Mouse (Mus musculus) midbrain, embryonic 11.5 days (tissue): ENCODE measurements around the gene Cbx5. TPM values are rescaled to one million over a fixed set of nuclear protein-coding genes. Genes with fewer than 3 reads are reported as not detected.
"Not testable (repeated sequence)": the region's sequence is repeated elsewhere in the genome, so short reads cannot be mapped to it uniquely, and the experiment has no call there.

Experiments
- ATAC-seq: fragments of 200-750 bp; cut with Nextera tagmentation; 2 replicates; pipeline ENCODE4 v1.8.0; 2017; ENCODE audit warnings: moderate TSS enrichment, moderate library complexity; ENCODE audit not compliant: low FRiP score
- DNase-seq: peaks from one replicate; pipeline ENCODE4 v3.0.0; 2015; ENCODE audit warnings: low spot score; ENCODE audit errors: missing footprints
- H3K27ac ChIP-seq: fragments of 300-500 bp; sonication (generic); 2 replicates; pipeline ENCODE4 v1.5.1; 2014; ENCODE audit warnings: low read depth, low read length
- H3K27me3 ChIP-seq: fragments of 300-500 bp; sonication (generic); 2 replicates; pipeline ENCODE4 v1.6.1; 2014; ENCODE audit warnings: mild to moderate bottlenecking, low read length, moderate library complexity, mixed read lengths; ENCODE audit not compliant: control insufficient read depth, insufficient read depth
- H3K36me3 ChIP-seq: fragments of 300-500 bp; sonication (generic); 2 replicates; pipeline ENCODE4 v1.6.1; 2014; ENCODE audit warnings: mild to moderate bottlenecking, low read length, moderate library complexity, mixed read lengths; ENCODE audit not compliant: control insufficient read depth, insufficient read depth
- H3K4me1 ChIP-seq: fragments of 300-500 bp; sonication (generic); 2 replicates; pipeline ENCODE4 v1.6.1; 2014; ENCODE audit warnings: low read length; ENCODE audit not compliant: control insufficient read depth, insufficient read depth
- H3K4me2 ChIP-seq: fragments of 300-500 bp; sonication (generic); 2 replicates; pipeline ENCODE4 v1.6.1; 2014; ENCODE audit warnings: mild to moderate bottlenecking, moderate library complexity
- H3K4me3 ChIP-seq: fragments of 300-500 bp; sonication (generic); 2 replicates; pipeline ENCODE4 v1.5.1; 2014; ENCODE audit warnings: low read depth, low read length
- H3K9ac ChIP-seq: fragments of 300-500 bp; sonication (generic); 2 replicates; pipeline ENCODE4 v1.6.1; 2014; ENCODE audit warnings: low read length
- H3K9me3 ChIP-seq: fragments of 300-500 bp; sonication (generic); 2 replicates; pipeline ENCODE4 v1.6.1; 2016; ENCODE audit warnings: low read length; ENCODE audit not compliant: control insufficient read depth
- WGBS: fragments of 180-500 bp; shearing (Covaris S2); extraction: QIAGEN DNeasy Blood & Tissue Kit; methylation state at CpG from one replicate; pipeline ENCODE4 v1.1.7; 2014; 5-methylcytosine and 5-hydroxymethylcytosine counted together
- polyA plus RNA-seq: library from polyadenylated mRNA; unstranded; fragments of >200 nt; fragmentation: Nextera tagmentation; extraction: Ambion mirVana; gene quantifications from 2 replicates; pipeline ENCODE4 v1.2.1, GENCODE M21; 2014

Gene Cbx5
- polyA plus RNA-seq: 206 and 218 TPM in 2 replicates

DNA sequence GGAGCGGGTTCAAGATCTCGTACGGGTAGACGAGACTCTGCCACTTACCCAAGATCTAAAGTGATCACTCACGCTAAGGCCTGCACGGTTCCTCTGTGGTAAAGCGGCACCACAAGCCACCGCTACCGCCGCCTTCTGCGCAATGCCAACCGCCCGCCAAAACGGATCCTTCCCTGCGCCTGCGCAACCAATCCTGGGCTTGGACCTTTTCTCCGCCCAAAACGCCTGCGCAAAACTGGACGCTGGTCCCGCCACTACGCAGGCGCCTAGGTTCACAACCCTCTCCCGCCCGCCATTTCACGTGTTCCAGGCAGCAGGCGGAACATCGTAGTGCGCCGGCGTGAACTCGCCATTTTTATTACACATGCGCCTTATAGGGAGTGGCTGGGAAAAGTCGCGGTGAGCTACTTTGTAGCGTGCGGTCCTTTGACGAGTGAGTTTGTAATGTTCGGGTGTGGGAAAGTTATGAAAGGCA lies at the start of gene Cbx5:
Gene Cbx5, minus strand, starts transcription at position 132 of the 475 bp plus-strand sequence.
- peak within 1 kb of the TSS; percentile 90 for H3K27ac ChIP-seq
- under 1% methylated on average over 39 of the region's 39 CpGs for WGBS
- peak within 1 kb of the TSS; percentile 78 for H3K9ac ChIP-seq
- peak within 1 kb of the TSS; percentile 81 for H3K4me2 ChIP-seq
- ATAC-seq (peak; percentile 93), DNase-seq (peak; percentile 99)
- H3K4me3 ChIP-seq: peak within 1 kb of the TSS; percentile 52
- H3K36me3 ChIP-seq: peaks cover 21% of the 10 kb centered on the region
- no peaks in the 10 kb centered on the region for H3K9me3 ChIP-seq
- no peaks in the 10 kb centered on the region for H3K27me3 ChIP-seq
- H3K4me1 ChIP-seq: peaks cover 23% of the 10 kb centered on the region

DNA sequence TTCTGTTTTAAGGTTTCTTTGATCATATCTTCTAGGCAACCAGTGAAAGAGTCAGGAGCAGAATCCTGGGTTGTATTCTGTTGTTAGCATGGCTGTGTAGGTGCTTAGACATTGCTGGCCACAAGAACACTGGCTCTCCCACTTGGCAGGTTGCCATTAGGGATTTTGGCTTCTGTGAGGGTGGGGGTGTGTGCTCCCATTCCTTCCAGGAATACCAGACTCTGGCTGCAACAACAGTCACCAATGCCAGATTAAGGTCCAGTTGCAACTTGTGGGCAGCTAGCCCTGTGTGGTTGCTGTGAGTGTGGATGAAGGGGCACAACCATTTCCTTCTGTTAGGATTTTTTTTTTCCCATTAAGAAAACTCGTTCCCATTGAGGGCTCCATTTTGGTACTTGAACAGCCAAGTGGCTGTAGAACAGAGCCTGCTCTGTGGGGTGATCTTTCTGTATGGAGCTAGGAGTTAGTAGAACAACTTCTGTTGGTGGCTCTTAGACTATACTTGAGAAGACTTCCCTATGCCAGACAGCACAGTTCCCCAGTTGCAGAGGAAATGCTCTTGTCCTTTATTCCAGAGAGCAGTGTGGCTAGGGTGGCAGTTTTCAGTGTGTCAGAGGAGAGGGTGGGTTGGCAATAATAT lies 46.3 kb upstream of the Cbx5 start:
- H3K36me3 ChIP-seq: no peaks in the 10 kb centered on the region
- WGBS: 94% methylated on average over 1 of the region's 1 CpGs

DNA sequence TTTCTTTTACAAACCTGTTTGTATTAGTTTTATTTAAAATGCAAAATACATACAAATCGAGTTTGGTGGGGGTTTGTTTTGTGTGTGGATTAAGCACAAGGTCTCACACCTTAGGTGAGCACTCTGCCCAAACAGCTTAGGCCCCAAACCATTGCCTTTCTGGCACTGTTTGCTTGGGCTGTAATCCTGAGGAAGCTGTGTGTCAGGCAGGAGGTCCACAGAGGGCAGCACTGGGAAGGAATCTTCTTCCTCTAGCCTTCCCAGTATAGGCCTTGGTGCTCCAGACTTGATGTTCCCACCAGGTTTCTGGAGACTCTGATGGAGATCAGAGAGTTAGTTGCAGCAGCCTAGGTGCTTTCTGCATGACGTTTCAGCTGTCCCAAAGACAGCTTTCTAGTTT lies 45.0 kb upstream of the Cbx5 start:
- H3K4me3 ChIP-seq: no peak overlapping the region
- H3K9me3 ChIP-seq: no peaks in the 10 kb centered on the region
- WGBS: 41% methylated on average over 2 of the region's 2 CpGs
- no peaks in the 10 kb centered on the region for H3K36me3 ChIP-seq
- no peak overlapping the region for H3K4me2 ChIP-seq
- H3K27me3 ChIP-seq: no peaks in the 10 kb centered on the region
- no peak for ATAC-seq
- DNase-seq: no peak
- no peak overlapping the region for H3K9ac ChIP-seq
- H3K4me1 ChIP-seq: no peaks in the 10 kb centered on the region; the same call in 1 of the 2 replicates
- peak overlapping the region; percentile 26; the same call in 1 of the 2 replicates for H3K27ac ChIP-seq

More for the DNA sequence above, 46.3 kb upstream of the Cbx5 start:
- H3K27me3 ChIP-seq: no peaks in the 10 kb centered on the region
- H3K9ac ChIP-seq: 0 out of 2 replicates have a peak overlapping the region, but pooled peaks have one; percentile 13
- no peak overlapping the region for H3K4me2 ChIP-seq
- ATAC-seq (no peak), DNase-seq (no peak)
- H3K4me1 ChIP-seq: no peaks in the 10 kb centered on the region; the same call in 1 of the 2 replicates
- H3K9me3 ChIP-seq: no peaks in the 10 kb centered on the region
- H3K27ac ChIP-seq: no peak overlapping the region; the same call in 1 of the 2 replicates
- no peak overlapping the region for H3K4me3 ChIP-seq

DNA sequence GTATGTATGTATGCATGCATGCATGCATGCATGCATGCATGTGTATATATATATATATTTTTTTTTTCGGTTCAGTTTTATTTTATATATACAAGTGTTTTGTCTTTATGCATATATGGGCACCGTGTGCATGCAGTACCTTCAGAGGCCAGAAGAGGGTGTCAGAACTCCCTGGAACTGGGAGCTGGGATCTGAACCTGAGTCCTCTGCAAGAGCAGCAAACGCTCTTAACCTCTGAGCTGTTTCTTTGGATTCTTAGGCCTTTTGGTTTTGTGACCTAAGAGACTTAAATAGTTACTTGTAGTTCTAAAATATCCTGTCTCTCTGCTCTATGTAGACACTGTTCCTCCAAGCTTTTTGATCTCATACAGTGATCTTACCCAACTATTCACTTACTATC lies 44.5 kb upstream of the Cbx5 start:
- Histone ChIP-seq H3K27ac (no peak overlapping the region), H3K9me3 (no peaks in the 10 kb centered on the region), H3K4me3 (no peak overlapping the region), H3K4me1 (no peaks in the 10 kb centered on the region; the same call in 1 of the 2 replicates), H3K36me3 (no peaks in the 10 kb centered on the region), H3K4me2 (no peak overlapping the region), H3K9ac (no peak overlapping the region), H3K27me3 (no peaks in the 10 kb centered on the region)
- DNase-seq (peak; percentile 96), ATAC-seq (no peak)
- 54% methylated on average over 3 of the region's 3 CpGs for whole genome bisulfite sequencing

DNA sequence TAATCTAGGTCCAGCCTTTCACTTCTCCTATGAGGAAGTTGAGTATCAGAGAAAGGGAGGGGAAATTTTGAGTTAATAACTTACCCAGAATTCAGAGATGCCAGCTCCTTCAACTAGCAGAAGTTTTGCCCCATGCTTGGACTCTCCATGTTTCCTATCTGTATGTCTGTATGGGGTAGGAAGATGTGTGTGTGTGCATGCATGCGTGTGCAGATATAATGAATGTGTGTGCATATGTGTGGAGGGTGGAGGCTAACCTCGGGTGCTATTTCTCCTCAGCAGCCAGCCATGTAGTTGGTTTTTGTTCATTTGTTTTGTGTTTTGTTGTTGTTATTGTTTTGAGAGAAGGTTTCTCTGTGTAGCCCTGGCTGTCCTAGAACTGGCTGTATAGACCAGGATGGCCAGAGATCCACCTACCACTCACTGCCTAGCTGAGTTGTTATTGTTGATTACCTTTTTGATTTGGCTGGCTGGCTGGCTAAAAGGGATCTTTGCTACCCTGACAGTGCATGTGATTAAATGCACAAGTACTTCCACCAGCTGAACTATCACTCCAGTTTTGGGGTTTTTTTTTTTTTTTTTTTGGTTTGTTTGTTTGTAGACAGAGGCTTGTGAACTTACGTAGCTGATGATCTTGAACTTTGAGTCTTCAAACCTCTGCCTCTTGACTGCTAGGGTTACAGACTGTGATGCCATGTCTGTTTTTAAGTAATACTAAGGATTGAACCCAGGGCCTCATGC lies 42.0 kb upstream of the Cbx5 start:
- Histone ChIP-seq H3K4me3 (no peak overlapping the region), H3K27me3 (no peaks in the 10 kb centered on the region), H3K4me1 (no peaks in the 10 kb centered on the region; the same call in 1 of the 2 replicates), H3K4me2 (no peak overlapping the region), H3K9ac (no peak overlapping the region), H3K9me3 (no peaks in the 10 kb centered on the region), H3K36me3 (no peaks in the 10 kb centered on the region), H3K27ac (no peak overlapping the region)
- ATAC-seq (no peak), DNase-seq (no peak)
- WGBS: 94% methylated on average over 3 of the region's 3 CpGs

DNA sequence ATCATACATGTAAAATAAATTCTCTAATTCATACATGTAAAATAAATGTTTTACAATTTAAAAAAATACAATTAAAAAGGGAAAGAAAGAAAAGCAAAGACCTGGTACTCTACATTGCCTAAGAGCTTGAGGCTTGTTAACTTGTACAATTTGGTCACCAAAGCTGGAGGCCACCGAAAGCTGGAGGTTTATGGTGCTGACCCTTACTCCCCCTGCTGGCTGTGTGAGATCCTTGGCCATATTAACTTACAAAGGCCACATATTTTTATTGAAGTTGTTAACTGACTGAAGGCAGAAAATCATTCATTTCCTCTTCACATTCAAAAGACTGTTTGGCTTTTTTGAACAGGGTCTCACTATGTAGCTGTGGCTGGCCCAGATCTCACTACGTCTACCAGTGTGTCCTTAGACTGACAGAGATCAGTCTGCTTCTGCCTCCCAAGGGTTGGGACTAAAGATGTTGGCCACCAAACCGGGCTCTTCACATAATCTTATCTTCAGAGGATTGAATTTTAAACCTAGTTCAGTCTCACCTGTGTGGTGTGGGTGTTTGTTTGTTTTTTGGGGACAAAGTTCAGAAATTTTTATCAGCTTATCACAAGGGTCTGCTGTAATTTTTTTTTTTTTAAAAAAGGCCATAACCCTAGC lies 41.3 kb upstream of the Cbx5 start:
- Histone ChIP-seq H3K9ac (no peak overlapping the region), H3K27ac (no peak overlapping the region), H3K4me2 (no peak overlapping the region), H3K36me3 (no peaks in the 10 kb centered on the region), H3K27me3 (no peaks in the 10 kb centered on the region), H3K4me3 (no peak overlapping the region), H3K9me3 (no peaks in the 10 kb centered on the region), H3K4me1 (no peaks in the 10 kb centered on the region; the same call in 1 of the 2 replicates)
- 81% methylated on average over 3 of the region's 3 CpGs for whole genome bisulfite sequencing
- ATAC-seq: no peak
- no peak for DNase-seq

DNA sequence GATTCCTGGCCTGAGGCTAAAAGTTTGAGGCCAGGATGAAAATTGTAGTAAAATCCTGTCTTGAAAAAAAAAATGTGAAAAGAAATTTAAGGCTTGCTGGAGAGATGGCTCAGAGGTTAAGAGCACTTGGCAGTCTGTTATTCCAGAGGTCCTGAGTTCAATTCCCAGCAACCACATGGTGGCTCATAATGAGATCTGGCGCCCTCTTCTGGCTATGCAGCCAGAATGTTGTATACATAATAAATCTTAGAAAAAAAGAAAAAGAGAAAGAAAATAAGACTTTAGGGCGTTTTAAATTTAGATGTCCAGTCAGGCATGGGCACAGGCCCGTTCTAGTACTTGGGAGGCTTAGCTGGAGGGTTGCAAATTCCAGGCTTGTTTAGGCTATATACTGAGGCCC lies 40.1 kb upstream of the Cbx5 start:
- H3K9me3 ChIP-seq: no peaks in the 10 kb centered on the region
- no peak overlapping the region for H3K4me3 ChIP-seq
- H3K27me3 ChIP-seq: no peaks in the 10 kb centered on the region
- H3K9ac ChIP-seq: no peak overlapping the region
- 67% methylated on average over 3 of the region's 3 CpGs for WGBS
- H3K36me3 ChIP-seq: no peaks in the 10 kb centered on the region
- ATAC-seq (no peak), DNase-seq (no peak)
- H3K4me2 ChIP-seq: no peak overlapping the region
- no peaks in the 10 kb centered on the region for H3K4me1 ChIP-seq
- no peak overlapping the region for H3K27ac ChIP-seq

DNA sequence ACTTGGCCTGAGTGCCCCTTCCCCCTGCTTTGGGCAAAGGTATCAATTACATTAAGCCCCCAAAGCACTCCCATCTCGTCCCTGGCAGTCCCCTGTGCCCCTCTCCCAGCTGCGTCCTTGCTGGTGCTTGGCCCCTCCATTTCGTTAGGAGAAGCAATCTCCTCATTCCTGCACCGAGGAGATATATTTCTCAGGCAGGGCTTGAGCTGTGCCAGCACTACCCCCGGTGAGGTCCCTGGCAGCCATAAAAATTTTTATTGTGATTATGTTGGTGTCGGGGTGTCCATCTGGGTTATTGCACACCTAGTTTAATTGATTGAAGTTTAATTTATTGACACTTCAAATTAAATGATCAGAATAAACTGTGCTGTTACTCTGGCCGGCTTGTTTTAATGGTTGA lies 38.3 kb upstream of the Cbx5 start:
- Histone ChIP-seq H3K9me3 (no peaks in the 10 kb centered on the region), H3K27me3 (no peaks in the 10 kb centered on the region), H3K4me1 (peaks cover 7% of the 10 kb centered on the region; the same call in 1 of the 2 replicates), H3K27ac (no peak overlapping the region), H3K4me3 (no peak overlapping the region), H3K9ac (no peak overlapping the region), H3K4me2 (no peak overlapping the region), H3K36me3 (no peaks in the 10 kb centered on the region)
- ATAC-seq: no peak
- no peak for DNase-seq
- 83% methylated on average over 7 of the region's 7 CpGs for WGBS

DNA sequence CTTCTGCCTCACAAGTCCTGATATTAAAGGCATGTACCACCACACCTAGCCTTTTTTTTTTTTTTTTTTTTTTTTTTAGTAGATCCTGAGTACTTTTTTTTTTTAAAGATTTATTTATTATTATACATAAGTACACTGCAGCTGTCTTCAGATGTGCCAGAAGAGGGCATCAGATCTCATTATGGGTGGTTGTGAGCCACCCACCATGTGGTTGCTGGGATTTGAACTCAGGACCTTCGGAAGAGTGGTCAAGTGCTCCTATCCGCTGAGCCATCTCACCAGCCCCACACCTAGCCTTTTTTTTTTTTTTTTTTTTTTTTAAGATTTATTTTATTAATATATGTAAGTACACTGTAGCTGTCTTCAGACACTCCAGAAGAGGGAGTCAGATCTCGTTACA lies 36.3 kb upstream of the Cbx5 start:
- DNase-seq, H3K4me2 ChIP-seq, H3K27ac ChIP-seq, H3K36me3 ChIP-seq, H3K9ac ChIP-seq, H3K27me3 ChIP-seq, H3K4me3 ChIP-seq, H3K4me1 ChIP-seq, H3K9me3 ChIP-seq, ATAC-seq: not testable (repeated sequence)
- 95% methylated on average over 2 of the region's 3 CpGs for WGBS
